Mouse (Mus musculus) cerebellum, postnatal 25 days (tissue): Measurements from ENCODE around the gene Usb1.

Experiments used
- DNase-seq, 2 experiments: peaks; one replicate each; pipeline ENCODE4 v3.0.0; 2021; ENCODE audit warnings: mixed read lengths in 2 of 2

Usb1 gene

DNA sequence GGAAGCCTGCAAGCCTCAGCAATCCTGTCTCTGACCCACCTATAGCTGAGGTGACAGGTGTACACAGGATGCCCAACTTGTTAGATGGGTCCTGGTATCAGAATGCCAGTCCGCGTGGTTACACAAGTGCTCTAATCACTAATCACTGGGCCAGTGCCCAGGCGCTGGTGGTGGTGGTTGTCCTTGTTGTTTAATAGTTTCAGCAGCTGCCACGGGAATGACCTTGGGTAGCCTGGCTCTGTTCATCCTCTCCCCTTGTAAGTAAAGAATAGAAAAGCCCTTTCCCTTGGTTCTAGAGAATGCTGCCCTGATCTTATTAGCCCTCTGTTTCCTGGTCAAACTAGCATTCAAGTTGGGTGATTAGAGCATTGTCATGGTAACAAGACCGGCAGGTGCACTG, 9.6 kb downstream of the Usb1 start:
- no peak for DNase-seq

GRCm38 (mm10) chr8:95344668-95345067, 12.6 kb downstream of the Usb1 start:
- no peak for DNase-seq

- peak; percentile 65 to 80 for DNase-seq
Observed at GRCm38 (mm10) chr8:95346643-95347545, 14.8 kb downstream of the Usb1 start.

DNA sequence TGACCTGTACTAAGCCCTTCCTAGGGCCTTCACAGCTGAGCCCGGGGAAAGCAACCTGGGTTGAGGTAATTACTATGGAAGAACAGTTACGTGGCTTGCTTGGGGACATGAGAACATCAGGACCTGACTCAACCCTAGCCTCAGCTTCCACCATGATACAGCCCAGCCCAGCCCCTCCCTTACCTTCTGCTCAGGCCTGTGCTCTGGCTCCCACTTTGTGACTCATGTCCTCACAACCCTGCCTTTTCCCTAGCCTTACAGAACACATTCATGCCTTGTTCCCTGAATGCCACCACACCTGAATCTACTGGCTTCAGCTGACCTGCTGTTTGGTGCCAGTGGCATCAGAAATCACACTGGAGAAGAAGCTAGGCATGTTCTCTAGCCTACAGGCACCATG, 16.3 kb downstream of the Usb1 start:
- DNase-seq: no peak

DNA sequence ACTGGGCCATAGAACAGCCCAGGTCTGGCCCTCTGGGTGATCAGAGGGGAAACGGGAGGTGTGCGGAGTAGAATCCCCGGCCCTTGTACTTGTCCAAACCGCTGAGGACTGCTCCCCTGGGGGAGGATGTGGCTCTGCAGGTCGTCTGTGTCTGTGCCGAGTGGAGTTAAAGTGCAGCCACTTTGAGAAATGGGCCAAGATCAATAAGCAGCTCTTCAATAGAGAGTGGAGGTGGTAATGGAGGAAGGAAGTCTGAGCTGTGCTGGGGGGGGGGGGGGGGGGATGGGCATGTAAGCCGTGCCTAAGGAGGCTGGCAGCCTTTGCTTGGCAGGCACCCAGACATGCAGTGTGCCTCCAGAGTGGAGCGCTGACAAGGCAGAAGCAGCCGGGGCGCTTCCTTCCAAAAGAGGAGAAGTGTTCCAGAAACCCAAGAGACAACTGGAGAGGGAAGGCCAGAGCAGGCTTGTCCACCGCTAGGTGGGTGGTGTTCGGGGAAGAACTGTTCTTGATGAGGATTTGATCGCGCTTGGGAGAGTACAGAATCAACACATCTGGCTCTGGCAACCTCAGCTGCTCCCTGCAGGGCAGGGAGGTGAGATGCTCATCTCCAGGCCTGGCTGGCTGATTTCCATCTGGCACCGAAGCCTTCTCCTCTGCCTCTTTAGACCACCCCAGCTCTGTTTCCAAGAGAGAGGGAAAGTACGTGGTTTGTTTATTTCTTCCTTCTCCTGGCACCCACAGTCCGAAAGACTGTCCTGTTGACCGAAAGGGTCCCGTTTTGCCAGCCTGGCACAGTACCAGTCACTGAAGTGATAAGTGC, 16.9 kb downstream of the Usb1 start:
- DNase-seq: peak; percentile 54 to 73

GRCm38 (mm10) chr8:95351461-95351860, 19.4 kb downstream of the Usb1 start:
- peak in 1 of 2 experiments; percentile 36 for DNase-seq

DNA sequence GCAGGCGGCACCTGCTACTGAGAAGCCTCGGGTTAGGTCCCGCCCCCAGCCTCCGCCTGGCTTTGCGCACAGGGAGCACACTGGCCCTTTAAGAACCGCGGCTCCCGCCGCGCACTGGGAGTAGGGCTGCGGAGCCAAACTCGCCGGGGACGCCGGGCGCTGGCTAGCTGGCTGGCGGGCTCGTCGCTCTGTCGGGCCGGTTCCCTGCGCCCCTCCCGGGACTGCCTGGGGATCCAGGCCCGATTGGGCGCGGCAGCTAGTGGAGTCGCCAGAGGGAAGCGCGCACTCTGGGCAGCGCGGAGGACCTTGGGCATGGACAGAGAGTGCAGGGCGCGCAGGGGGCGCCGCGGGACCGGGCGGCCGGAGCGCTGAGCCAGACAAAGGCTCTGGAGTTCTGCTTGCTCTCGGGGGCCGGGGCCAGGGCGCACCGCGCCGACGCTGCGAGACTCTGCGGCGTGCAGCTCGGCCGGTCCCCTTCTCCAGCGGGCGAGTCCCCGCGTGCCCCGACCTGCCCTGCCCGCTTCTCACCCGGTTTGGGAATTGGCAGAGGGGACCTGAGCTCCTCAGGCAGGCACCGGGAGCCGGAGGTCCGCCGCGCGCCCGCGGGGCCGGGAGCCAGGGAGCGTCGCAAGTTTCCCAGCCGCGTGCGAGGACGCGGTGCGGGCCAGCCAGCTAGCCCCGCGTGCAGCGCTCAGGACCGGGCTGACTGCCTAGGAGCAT, 20.2 kb downstream of the Usb1 start, which contains the start of gene Mmp15:
Mmp15 (plus strand) TSS at position 118 of the 720 bp plus-strand sequence.
- DNase-seq: peak; percentile 78 to 80

- DNase-seq: peak; percentile 66 to 67
Observed at GRCm38 (mm10) chr8:95352871-95353866, 21.1 kb downstream of the Usb1 start.

- no peak for DNase-seq
Observed at GRCm38 (mm10) chr8:95354606-95355005, 22.5 kb downstream of the Usb1 start.

DNA sequence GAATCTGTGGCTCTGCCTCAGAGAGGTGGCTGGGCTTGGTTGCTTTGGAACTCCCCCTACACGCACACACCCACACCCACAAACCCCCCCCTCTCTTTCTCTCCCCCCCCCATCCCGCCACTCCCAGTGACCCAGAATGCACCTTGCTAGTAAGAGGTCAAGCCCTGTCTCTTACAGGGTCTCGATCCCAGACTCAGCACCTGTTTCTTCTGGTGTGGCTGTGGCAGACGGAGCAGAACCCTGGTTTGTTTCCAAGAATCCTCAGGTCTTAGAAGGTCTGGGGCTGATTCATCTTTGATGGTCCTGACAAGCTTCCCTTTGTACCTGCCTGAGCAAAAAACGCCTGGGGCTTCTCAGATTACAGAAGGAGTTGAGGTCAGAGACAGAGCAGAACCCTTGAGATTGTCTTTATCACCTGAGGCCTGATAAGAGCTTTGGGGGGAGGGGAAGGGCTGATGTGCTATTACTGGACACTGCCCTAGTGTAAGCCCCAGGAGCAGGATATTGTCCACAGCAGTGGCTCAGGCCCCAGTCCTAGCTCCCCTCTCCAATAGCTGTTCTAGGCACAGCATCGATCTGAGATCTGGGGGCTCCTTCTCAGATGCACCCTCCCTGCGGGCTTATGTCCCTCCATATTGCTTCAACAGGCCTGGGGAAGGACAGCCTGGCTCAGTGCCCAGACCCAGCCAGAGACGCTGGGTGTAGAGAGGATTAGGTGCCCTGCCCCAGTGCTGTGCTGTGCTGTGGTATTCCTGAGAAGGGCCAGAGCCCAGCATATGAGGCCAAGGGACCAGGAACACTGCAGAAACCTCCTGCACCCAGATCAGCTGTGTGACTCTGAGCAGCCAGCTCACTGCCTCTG, 26.7 kb downstream of the Usb1 start:
- DNase-seq: peak in 1 of 2 experiments; percentile 36

DNA sequence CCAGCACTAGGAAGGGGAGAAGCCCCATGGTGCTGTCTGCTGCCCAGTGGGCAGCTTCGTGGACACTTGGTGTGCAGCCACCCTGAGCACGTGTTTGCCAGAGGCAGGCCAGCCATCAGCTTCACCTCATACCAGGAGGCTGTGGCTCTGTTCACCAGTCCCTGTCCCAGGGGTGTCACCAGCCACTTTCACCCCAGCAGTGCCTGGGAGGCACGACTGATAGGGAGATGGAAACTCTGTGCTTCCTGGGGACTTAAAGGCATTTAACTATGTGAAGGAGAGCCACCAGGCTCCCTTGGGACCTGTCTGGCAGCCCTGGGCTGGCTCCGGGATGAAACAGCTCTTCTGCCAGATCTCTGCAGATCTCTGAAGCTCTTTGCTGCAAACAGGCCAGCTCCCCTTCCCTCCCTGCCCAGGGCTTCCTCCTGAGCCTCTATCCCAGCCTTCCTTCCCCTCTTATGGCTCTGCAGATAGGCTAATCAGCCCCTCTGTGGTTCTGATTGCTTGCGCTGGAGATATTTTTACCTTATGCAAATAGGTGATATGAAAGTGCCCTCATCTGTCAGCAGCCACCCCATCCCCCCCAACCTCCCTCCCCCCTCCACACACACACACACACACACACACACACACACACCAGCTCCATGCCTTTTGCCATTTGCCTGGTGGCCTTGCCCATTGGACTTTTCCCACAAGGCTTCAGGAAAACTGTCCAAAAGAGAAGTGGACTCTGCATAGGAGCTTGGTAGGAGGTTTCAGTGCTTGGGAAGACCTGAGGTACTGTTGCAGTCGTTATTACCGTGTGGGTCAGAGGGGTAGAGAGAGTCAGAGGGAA, 28.3 kb downstream of the Usb1 start:
- no peak for DNase-seq

- DNase-seq: no peak
Observed at GRCm38 (mm10) chr8:95361016-95361341, 28.9 kb downstream of the Usb1 start.

DNA sequence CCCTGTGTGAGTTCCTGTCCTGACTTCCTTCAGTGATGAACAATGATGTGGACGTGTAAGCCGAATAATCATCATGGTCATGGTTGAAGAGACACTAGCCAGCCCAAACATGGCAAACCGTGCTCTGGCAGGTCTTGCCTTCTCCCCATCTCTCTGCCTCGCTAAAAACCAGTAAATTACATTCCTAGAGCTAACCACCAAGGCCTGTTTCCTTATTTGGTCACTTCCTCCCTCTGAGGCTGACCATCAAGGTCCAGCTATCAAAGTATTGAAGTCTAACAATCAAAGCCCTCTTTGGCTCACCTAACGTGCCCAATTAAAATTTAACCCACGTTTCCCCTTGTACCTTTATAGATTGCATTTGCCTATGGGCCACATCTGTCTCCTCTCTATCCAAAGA, 30.2 kb downstream of the Usb1 start:
- DNase-seq: no peak

DNA sequence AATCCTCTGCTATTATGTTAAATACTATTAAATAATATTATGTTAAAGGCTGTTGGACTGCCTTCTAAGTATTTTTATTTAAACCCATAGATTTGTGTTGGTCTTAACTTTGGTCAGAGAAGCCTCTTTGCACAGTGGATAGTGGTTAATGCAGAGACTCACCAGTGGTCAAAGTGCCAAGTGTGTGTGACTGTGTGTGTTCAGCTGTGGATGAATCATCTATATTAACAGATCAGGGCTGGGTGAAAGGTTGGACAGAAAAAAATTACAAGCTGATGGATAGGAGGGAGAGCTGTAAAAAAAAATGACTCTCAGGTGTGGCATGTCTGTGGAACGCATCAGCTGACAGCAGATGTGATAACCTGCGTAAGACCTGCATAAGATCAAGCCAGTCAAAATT, 31.8 kb downstream of the Usb1 start:
- no peak for DNase-seq

- no peak for DNase-seq
Observed at GRCm38 (mm10) chr8:95369581-95370326, 37.7 kb downstream of the Usb1 start.

DNA sequence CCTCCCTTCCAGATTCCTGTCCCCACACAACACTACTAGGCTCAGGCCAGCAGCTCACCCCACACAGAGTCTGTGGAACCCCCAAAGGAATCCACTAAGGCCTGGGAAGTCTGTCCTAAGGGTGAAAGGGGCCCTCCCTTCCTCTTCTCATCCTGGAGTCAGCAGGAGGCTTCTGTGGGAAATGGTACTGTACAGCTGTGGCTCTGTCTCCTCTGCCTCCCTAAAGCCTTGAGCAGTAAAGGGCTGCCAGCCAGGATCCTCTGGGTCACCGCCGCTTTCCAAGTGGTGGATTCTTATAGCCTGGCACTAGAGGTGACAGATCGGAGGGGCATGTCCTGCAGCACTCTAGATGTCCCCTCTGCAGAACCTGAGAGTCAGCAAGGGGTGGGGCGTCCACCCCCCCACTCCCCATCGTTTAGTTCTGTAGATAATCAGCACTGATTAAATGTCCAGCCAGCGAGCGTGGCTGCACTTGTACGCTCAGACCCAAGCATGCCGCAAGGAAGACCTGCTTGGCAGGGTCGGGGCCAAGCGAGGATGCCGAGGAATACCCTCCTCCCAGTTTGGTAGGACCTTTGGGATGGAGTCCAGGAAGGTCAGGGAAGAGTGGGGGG, 41.4 kb downstream of the Usb1 start:
- no peak for DNase-seq

DNA sequence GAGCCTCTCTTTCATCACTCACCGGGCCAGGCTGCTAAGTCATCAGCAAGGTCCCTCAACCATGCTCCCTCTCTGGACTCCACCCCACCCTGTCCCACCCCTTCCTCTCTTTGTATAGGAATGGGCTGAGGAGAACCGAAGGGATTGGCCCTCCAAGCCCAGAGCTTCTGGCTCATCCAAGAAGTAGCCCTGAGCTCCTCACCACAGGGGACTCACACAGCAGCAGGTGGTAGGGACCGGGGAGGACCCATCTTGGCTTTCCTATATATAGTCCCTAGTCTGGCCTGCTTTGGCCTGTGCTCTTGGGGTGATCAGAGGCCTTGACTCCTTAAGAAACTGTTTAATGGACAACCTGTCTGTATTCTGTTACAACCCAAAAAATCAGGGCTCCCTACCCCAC, 42.3 kb downstream of the Usb1 start:
- DNase-seq: no peak

GRCm38 (mm10) chr8:95375374-95375930, 43.4 kb downstream of the Usb1 start:
- DNase-seq: no peak
